Mouse (Mus musculus): ENCODE data around the gene Olfr835.

The Olfr835 gene

DNA sequence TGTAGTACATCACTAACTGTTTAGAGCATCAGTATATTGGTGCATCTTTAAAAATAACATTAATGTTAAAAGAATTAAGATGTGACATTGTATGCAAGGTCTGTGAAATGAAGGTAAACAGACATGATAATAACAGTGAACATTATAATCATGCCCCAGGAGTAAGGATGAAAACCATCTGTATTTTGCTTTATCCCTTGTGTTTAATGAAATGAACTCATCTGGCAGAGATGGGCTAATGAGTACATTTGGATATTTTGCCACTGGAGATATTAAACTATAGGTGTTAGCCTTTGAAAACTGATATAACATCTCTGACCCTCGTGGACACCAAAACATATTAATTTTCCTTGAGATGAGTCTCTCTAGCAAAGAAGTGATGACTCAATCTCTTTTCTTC lies at the start of gene Olfr835:
Olfr835 (plus strand) TSS at position 301 of the 400 bp plus-strand sequence.
- DNase-seq (ENCODE audit: low spot score in 2 of 2), result no peak

DNA sequence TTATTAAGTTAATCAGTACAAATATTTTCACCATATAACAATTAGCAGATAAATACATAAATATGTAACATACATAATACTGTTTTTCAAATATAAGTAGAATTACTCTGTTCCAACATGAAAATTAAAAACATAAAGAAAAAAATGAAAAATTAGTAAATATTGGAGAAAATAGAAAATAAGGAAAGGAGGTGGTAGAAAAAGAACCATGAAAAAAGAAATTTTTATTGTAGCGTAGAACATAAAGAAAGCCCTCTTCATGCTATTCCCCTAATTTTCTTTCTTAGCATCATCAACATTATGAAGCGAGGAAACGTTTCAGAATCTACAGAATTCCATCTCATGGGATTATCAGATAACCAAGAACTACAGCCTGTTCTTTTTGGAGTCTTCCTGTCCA lies 44.8 kb upstream of the Olfr835 start, which contains the start of gene Olfr834:
Olfr834 (plus strand) TSS at position 301 of the 400 bp plus-strand sequence.
- no peak for DNase-seq (ENCODE audit: low spot score in 2 of 2)

GRCm38 (mm10) chr9:19084986-19085385 lies 52.5 kb downstream of the Olfr835 start:
- no peak for DNase-seq (ENCODE audit: low spot score in 2 of 2)
